Mouse (Mus musculus) spleen, embryonic (tissue): ENCODE data around the gene Casp6.

Experiments
- CTCF ChIA-PET: fragments of 350-600 bp; sonication (Branson Sonifier 250); formaldehyde crosslinking; loops from one replicate; lab custom pipeline; 2022; lab: Charles Lee

The Casp6 gene

DNA sequence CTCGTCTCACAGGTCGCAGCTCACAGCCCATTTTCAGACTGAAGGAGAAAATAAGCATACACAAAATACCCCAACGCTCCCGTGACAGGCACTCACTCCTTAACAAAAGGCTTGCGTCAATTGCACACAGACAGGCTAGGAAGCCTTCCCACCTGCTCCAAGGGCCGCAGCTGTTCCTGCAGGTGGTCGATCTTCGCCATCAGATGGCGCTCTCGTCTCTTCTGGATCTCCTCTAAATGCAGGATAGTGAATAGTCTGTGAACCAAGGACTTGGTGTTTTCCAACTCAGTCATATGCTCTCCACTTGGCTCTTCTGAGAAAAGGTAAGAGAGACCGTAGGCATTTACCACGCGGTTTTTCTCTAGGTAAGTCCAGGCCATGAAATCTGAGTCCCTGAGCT, 17.2 kb downstream of the Casp6 start:
- CTCF ChIA-PET = interaction anchor here (0.6 kb wide), 1 partner anchor 36 kb away, joined by 7 read pairs; no protein-coding TSS in a partner anchor

DNA sequence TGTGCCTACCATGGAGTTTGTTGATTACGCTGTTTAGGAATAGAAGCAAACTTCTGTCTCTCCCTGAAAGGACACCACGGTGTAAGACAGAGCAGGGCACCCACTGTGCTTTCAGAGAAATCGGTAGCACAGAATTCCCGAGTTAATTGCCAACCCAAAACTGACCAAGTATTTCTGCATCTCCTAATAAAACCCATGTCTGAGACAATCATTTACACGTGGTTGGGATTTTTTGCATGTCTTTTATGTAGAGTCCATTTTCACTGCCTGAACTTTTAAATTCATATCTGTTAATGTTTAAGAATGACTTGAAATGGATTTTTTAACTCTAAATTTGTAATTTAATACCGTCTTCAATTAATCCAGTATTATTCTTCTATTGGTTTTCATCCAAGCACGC, 22.4 kb downstream of the Casp6 start:
- CTCF ChIA-PET = no interaction called here

DNA sequence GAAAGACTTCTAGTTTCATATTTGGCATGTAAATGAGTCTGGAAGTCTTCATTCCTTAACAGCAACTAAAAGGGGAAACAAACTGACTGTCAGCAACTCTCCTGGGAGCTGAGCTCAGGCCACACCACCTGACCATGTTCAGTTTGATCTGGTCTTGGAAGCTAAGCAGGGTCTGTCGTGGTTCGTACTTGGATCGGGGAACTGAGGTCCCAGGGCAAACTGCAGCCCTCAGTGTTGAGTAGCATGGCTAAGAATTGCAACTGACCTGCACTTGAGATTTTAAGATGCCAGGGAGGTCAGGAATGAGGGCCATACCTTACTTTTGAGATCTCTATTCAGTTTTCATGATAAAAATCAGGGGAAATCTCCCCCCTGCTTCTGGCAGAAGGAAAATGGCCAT, 24.6 kb downstream of the Casp6 start:
- CTCF ChIA-PET = no interaction called here

GRCm38 (mm10) chr3:129930213-129930778, 29.1 kb downstream of the Casp6 start:
- CTCF ChIA-PET = no interaction called here

DNA sequence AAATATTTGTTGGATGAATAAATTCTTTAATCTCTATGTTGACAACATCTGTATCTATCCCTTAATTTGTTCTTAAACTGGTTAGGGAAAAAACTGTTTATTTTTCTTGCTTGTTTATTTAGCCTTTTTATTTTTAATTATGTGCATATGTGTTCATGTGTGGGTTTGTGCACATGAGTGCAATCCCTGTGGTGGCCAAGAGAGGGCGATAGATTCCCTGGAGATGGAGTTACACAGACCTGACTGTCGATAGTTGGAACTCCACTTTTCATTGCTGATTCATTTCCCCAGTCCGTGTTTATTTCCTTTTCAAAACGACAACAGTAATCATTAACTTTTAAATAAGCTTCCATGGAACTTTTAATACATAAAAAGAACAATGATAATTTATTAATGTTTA, 31.2 kb downstream of the Casp6 start:
- CTCF ChIA-PET = no interaction called here

DNA sequence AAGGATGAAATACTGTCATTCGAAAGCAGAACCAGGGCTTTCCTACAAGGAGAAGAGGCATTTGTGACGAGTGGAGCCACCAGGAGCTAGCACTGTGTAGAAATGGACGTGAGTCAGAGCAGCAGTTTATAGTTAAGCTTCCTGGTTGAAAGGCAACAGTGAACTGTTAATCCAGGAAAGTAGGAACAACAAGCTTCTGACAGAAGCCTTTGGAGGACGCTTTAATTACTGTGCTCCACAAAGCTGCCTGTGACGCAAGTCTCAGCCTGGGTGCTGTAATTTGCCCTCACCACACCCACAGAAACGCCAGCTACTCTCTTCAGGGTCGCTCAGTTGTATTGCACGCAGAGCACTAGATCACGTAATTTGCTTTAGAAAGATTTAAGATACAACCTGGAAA, 35.3 kb downstream of the Casp6 start:
- CTCF ChIA-PET = no interaction called here

DNA sequence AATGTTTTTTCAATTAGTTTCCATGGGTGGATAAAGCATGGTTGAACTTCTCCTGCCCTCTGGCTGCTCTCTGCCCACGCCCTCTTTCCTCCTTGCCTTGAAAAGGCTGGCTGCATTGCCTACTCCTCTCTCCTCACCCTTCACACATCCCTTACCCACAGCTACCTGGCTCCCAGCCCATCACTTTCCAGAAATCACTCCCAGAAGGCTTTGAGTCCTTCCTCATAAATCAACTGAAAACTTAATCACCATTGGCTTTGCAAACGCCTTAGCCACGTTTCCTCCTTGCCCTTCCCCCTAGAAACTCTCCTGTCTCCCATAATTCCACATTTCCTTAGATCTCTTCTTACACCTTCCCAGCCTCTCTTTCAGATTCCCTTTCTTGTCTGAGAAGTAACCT, 36.6 kb downstream of the Casp6 start:
- CTCF ChIA-PET = no interaction called here

- CTCF ChIA-PET = no interaction called here
Observed at GRCm38 (mm10) chr3:129939058-129939457, 37.8 kb downstream of the Casp6 start.

DNA sequence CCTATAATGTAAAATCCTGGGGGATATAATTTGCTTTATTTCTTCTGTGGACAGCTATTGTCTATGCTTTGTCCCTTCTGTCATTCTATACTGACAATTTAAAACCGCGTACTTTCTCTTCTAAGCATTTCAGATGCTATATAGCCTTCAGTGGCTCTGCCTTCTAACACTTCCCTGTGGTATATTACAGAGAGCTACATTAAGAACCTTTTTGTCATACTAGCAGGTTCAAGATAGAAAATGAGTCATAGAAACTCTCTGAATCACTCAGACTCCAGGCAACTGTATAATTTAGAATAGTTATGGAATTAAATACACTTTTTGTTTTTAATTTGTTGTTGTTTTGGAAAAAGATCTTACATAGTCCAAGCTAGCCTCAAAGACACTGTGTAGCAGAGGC, 39.6 kb downstream of the Casp6 start:
- CTCF ChIA-PET = no interaction called here

GRCm38 (mm10) chr3:129941291-129941690, 40.1 kb downstream of the Casp6 start:
- CTCF ChIA-PET = no interaction called here

GRCm38 (mm10) chr3:129943813-129944212, 42.6 kb downstream of the Casp6 start:
- CTCF ChIA-PET = interaction anchor here (0.6 kb wide), 1 partner anchor 216 kb away, joined by 9 read pairs; no protein-coding TSS in a partner anchor

DNA sequence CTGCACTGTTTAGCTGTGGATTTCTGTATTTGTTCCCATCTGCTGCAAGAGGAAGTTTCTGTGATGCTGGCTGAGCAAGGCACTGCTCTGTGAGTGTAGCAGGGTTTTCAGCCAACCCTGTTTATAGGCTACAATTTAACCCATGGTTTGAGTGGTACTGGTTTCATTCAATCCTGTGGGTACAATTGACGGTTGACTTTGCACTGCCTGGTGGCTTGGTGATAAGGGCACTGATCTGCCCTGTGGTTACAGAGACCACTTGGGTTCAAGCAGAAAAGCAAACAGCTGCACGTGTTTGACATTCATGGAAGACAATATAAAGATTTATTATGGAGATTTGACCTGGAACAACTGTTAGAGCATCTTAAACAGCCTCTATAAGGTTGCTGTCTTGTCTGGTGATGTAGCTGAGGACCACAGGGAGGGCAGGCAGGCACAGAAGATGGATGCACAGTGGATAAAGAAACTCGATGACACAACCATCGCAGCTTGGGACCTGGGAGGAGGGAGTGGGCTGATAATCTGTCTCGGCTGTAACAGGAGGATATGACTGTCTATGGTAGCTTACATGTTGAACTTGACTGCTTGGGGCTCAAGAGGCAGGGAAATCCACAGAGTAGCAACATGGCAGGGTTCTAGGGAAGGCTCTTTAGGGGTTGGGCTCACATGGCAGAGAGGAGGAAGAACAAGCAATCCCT, 45.1 kb downstream of the Casp6 start:
- CTCF ChIA-PET = no interaction called here

GRCm38 (mm10) chr3:129948359-129948758, 47.1 kb downstream of the Casp6 start:
- CTCF ChIA-PET = no interaction called here

GRCm38 (mm10) chr3:129949158-129949773, 48.0 kb downstream of the Casp6 start:
- CTCF ChIA-PET = no interaction called here

DNA sequence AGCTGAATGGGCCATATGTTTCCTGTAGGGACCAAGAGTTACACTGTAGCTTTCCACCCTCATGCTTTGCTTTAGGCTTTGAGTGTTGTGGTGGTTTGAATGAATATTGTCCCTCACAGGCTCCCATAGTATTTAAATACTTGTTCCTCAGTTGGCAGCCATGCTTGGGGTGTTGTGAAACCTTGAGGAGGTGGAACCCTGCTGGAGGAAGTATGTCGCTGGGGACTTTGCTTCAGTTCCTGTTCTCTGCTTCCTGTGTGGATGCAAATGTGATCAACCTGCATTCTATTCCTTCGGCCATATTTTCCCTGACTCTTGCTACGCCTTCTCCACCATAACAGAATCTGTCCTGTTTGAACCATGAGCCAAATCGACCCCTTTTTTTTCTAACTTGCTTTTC, 52.1 kb downstream of the Casp6 start:
- CTCF ChIA-PET = no interaction called here

GRCm38 (mm10) chr3:129962533-129962932, 61.3 kb downstream of the Casp6 start:
- CTCF ChIA-PET = no interaction called here
